Mouse (Mus musculus) hindbrain, embryonic 14.5 days (tissue): Measurements from ENCODE around the gene St8sia2. TPM values are rescaled to one million over a fixed set of nuclear protein-coding genes. Genes with fewer than 3 reads are reported as not detected.

Experiments
- ATAC-seq: fragments of 200-750 bp; cut with Nextera tagmentation; 2 replicates; pipeline ENCODE4 v1.8.0; 2017; ENCODE audit warnings: moderate number of reproducible peaks, mild to moderate bottlenecking, moderate TSS enrichment, moderate library complexity; ENCODE audit not compliant: low FRiP score
- DNase-seq: peaks from one replicate; pipeline ENCODE4 v3.0.0-alpha.2; 2015; ENCODE audit warnings: low spot score
- H3K27ac ChIP-seq: fragments of 300-500 bp; sonication (generic); 2 replicates; pipeline ENCODE4 v1.5.1; 2014; ENCODE audit warnings: mild to moderate bottlenecking, moderate library complexity
- H3K27me3 ChIP-seq: fragments of 300-500 bp; sonication (generic); 2 replicates; pipeline ENCODE4 v1.6.1; 2014; ENCODE audit warnings: mild to moderate bottlenecking, low read length, mixed read lengths; ENCODE audit not compliant: control insufficient read depth, insufficient read depth
- H3K36me3 ChIP-seq: fragments of 300-500 bp; sonication (generic); replicated peaks from 2 replicates; pipeline ENCODE4 v1.6.1; 2014; ENCODE audit not compliant: control insufficient read depth, insufficient read depth
- H3K4me1 ChIP-seq: fragments of 300-500 bp; sonication (generic); replicated peaks from 2 replicates; pipeline ENCODE4 v1.6.1; 2014; ENCODE audit warnings: antibody characterized with exemption, low read length, mixed read lengths; ENCODE audit not compliant: control insufficient read depth, insufficient read depth
- H3K4me2 ChIP-seq: fragments of 300-500 bp; sonication (generic); replicated peaks from 2 replicates; pipeline ENCODE4 v1.6.1; 2014; ENCODE audit warnings: mild to moderate bottlenecking, moderate library complexity
- H3K4me3 ChIP-seq: fragments of 300-500 bp; sonication (generic); replicated peaks from 2 replicates; pipeline ENCODE4 v1.5.1; 2014; ENCODE audit warnings: mild to moderate bottlenecking, low read length
- H3K9ac ChIP-seq: fragments of 300-500 bp; sonication (generic); 2 replicates; pipeline ENCODE4 v1.6.1; 2014
- H3K9me3 ChIP-seq: fragments of 300-500 bp; sonication (generic); 2 replicates; pipeline ENCODE4 v1.6.1; 2016; ENCODE audit warnings: low read length; ENCODE audit not compliant: control insufficient read depth
- WGBS: fragments of 180-500 bp; shearing (Covaris S2); extraction: QIAGEN DNeasy Blood & Tissue Kit; methylation state at CpG from one replicate; pipeline ENCODE4 v1.1.7; 2014; 5-methylcytosine and 5-hydroxymethylcytosine counted together
- polyA plus RNA-seq: library from polyadenylated mRNA; unstranded; fragments of >200 nt; fragmentation: Nextera tagmentation; extraction: Ambion mirVana; gene quantifications from 2 replicates; pipeline ENCODE4 v1.2.1, GENCODE M21; 2014

The St8sia2 gene
- polyA plus RNA-seq, 1 experiment from 2014 or later: 104 TPM

GRCm38 (mm10) chr7:74024171-74024570 lies 10.7 kb upstream of the St8sia2 start:
- 41% methylated on average over 3 of the region's 3 CpGs for WGBS
- no peaks in the 10 kb centered on the region for H3K36me3 ChIP-seq
- 0 out of 2 replicates have a peak, but pooled peaks cover 9% of the 10 kb centered on the region for H3K4me1 ChIP-seq
- no peaks in the 10 kb centered on the region for H3K9me3 ChIP-seq
- no peak overlapping the region for H3K4me2 ChIP-seq
- H3K27ac ChIP-seq: no peak overlapping the region
- H3K27me3 ChIP-seq: no peaks in the 10 kb centered on the region
- H3K4me3 ChIP-seq: no peak overlapping the region
- H3K9ac ChIP-seq: no peak overlapping the region
- no peak for ATAC-seq
- DNase-seq: no peak

GRCm38 (mm10) chr7:74022571-74022970 lies 9.1 kb upstream of the St8sia2 start:
- DNase-seq (no peak), ATAC-seq (no peak)
- WGBS: 78% methylated on average over 2 of the region's 2 CpGs
- no peak overlapping the region for H3K9ac ChIP-seq
- H3K27ac ChIP-seq: no peak overlapping the region
- no peak overlapping the region for H3K4me2 ChIP-seq
- H3K36me3 ChIP-seq: no peaks in the 10 kb centered on the region
- no peak overlapping the region for H3K4me3 ChIP-seq
- H3K4me1 ChIP-seq: 0 out of 2 replicates have a peak, but pooled peaks cover 9% of the 10 kb centered on the region
- H3K9me3 ChIP-seq: no peaks in the 10 kb centered on the region
- no peaks in the 10 kb centered on the region for H3K27me3 ChIP-seq

- Histone ChIP-seq H3K4me3 (no peak overlapping the region), H3K36me3 (no peaks in the 10 kb centered on the region), H3K9me3 (no peaks in the 10 kb centered on the region), H3K27ac (no peak overlapping the region), H3K9ac (no peak overlapping the region), H3K4me1 (0 out of 2 replicates have a peak, but pooled peaks cover 9% of the 10 kb centered on the region), H3K27me3 (no peaks in the 10 kb centered on the region), H3K4me2 (no peak overlapping the region)
- no peak for DNase-seq
- no peak for ATAC-seq
- 89% methylated on average over 6 of the region's 6 CpGs for WGBS
These were observed 8.3 kb upstream of the St8sia2 start for GRCm38 (mm10) chr7:74021771-74022170.

GRCm38 (mm10) chr7:74016613-74017012 lies 3.1 kb upstream of the St8sia2 start:
- Histone ChIP-seq H3K36me3 (no peaks in the 10 kb centered on the region), H3K4me3 (no peak overlapping the region), H3K27ac (no peak overlapping the region), H3K9me3 (no peaks in the 10 kb centered on the region), H3K9ac (no peak overlapping the region), H3K27me3 (no peaks in the 10 kb centered on the region), H3K4me1 (no peaks in the 10 kb centered on the region), H3K4me2 (no peak overlapping the region)
- DNase-seq (no peak), ATAC-seq (no peak)
- 86% methylated on average over 2 of the region's 2 CpGs for WGBS

- peaks cover 34% of the 10 kb centered on the region for H3K4me1 ChIP-seq
- DNase-seq (peak; percentile 55), ATAC-seq (peak; percentile 47)
- peak overlapping the region; percentile 82 for H3K4me2 ChIP-seq
- H3K9ac ChIP-seq: peak overlapping the region; percentile 100
- H3K27me3 ChIP-seq: no peaks in the 10 kb centered on the region
- no peaks in the 10 kb centered on the region for H3K9me3 ChIP-seq
- H3K27ac ChIP-seq: peak overlapping the region; percentile 99
- peak overlapping the region; percentile 98 for H3K4me3 ChIP-seq
- WGBS: under 1% methylated on average over 66 of the region's 70 CpGs
- H3K36me3 ChIP-seq: no peaks in the 10 kb centered on the region
These were observed 461 bp downstream of the St8sia2 start for GRCm38 (mm10) chr7:74012858-74013600.

GRCm38 (mm10) chr7:74011976-74012857 lies 1.3 kb downstream of the St8sia2 start:
- Histone ChIP-seq H3K4me3 (peak overlapping the region; percentile 98), H3K27ac (peak overlapping the region; percentile 99), H3K36me3 (no peaks in the 10 kb centered on the region), H3K4me2 (peak overlapping the region; percentile 82), H3K9ac (peak overlapping the region; percentile 100), H3K9me3 (no peaks in the 10 kb centered on the region), H3K4me1 (peaks cover 42% of the 10 kb centered on the region), H3K27me3 (no peaks in the 10 kb centered on the region)
- 3% methylated on average over 43 of the region's 43 CpGs for WGBS
- DNase-seq (no peak), ATAC-seq (peak; percentile 49)

- WGBS: 39% methylated on average over 7 of the region's 7 CpGs
- peaks cover 69% of the 10 kb centered on the region for H3K4me1 ChIP-seq
- ATAC-seq: no peak
These were observed 4.4 kb downstream of the St8sia2 start for GRCm38 (mm10) chr7:74008946-74009542.

GRCm38 (mm10) chr7:74006775-74007371 lies 6.6 kb downstream of the St8sia2 start:
- Histone ChIP-seq H3K9ac (peak overlapping the region; percentile 58), H3K9me3 (no peaks in the 10 kb centered on the region), H3K4me1 (peaks cover 76% of the 10 kb centered on the region), H3K27ac (peak overlapping the region; percentile 85), H3K36me3 (no peaks in the 10 kb centered on the region), H3K4me3 (0 out of 2 replicates have a peak overlapping the region, but pooled peaks have one; percentile 5), H3K4me2 (peak overlapping the region; percentile 43), H3K27me3 (no peaks in the 10 kb centered on the region)
- DNase-seq (peak; percentile 64), ATAC-seq (peak; percentile 69)
- 3% methylated on average over 9 of the region's 9 CpGs for whole genome bisulfite sequencing

More at GRCm38 (mm10) chr7:74008946-74009542, 4.4 kb downstream of the St8sia2 start:
- no peaks in the 10 kb centered on the region for H3K36me3 ChIP-seq
- H3K9ac ChIP-seq: no peak overlapping the region
- no peaks in the 10 kb centered on the region for H3K27me3 ChIP-seq
- no peak overlapping the region for H3K27ac ChIP-seq
- no peak for DNase-seq
- no peaks in the 10 kb centered on the region for H3K9me3 ChIP-seq
- H3K4me2 ChIP-seq: peak overlapping the region; percentile 82
- no peak overlapping the region for H3K4me3 ChIP-seq
